Mouse (Mus musculus): ENCODE measurements at regions not wholly inside any gene's neighbourhood (a gene's known extent, or its start where the extent isn't known, plus 50 kb on each side); places are given as distances from the start of the nearest gene placed in this dataset.

- Histone ChIP-seq H3K4me2 (replicated peaks; ENCODE audit: low read depth) (no peak overlapping the region), H3K27ac (replicated peaks) (no peak overlapping the region), H3K27me3 (ENCODE audit: control insufficient read depth, insufficient read depth, low read length) (no peaks in the 10 kb centered on the region), H3K9me3 (ENCODE audit: control insufficient read depth, low read length) (no peaks in the 10 kb centered on the region), H3K9ac (ENCODE audit: low read length) (no peak overlapping the region), H3K4me1 (replicated peaks; ENCODE audit: control insufficient read depth, insufficient read depth) (no peaks in the 10 kb centered on the region), H3K36me3 (ENCODE audit: control insufficient read depth, insufficient read depth, low read length) (no peaks in the 10 kb centered on the region), H3K4me3 (ENCODE audit: low read depth, low read length) (no peak overlapping the region)
- TF ChIP-seq EP300 (optimal IDR thresholded peaks at IDR 0.05) (no peak), CTCF (IDR thresholded peaks at IDR 0.05; ENCODE audit: low read depth) (peak; percentile 50)
- WGBS: 82% methylated on average over 3 of the region's 3 CpGs
- no peak for DNase-seq (ENCODE audit: low spot score)
- no peak for ATAC-seq (ENCODE audit: low FRiP score, low TSS enrichment)
Measured at GRCm38 (mm10) chr6:24037919-24038318, 68.1 kb upstream of the Tas2r118 start.

GRCm38 (mm10) chr6:24026352-24026751 is 56.5 kb upstream of the Tas2r118 start:
- Histone ChIP-seq H3K9ac (ENCODE audit: low read length) (no peak overlapping the region), H3K9me3 (ENCODE audit: control insufficient read depth, low read length) (no peaks in the 10 kb centered on the region), H3K27me3 (ENCODE audit: control insufficient read depth, insufficient read depth, low read length) (no peaks in the 10 kb centered on the region), H3K36me3 (ENCODE audit: control insufficient read depth, insufficient read depth, low read length) (no peaks in the 10 kb centered on the region), H3K4me3 (ENCODE audit: low read depth, low read length) (no peak overlapping the region), H3K4me1 (replicated peaks; ENCODE audit: control insufficient read depth, insufficient read depth) (no peaks in the 10 kb centered on the region), H3K4me2 (replicated peaks; ENCODE audit: low read depth) (no peak overlapping the region), H3K27ac (replicated peaks) (no peak overlapping the region)
- DNase-seq (ENCODE audit: low spot score) (no peak), ATAC-seq (ENCODE audit: low FRiP score, low TSS enrichment) (no peak)
- WGBS: 67% methylated on average over 1 of the region's 1 CpGs
- no peak for TF ChIP-seq CTCF (IDR thresholded peaks at IDR 0.05; ENCODE audit: low read depth)
- TF ChIP-seq EP300 (optimal IDR thresholded peaks at IDR 0.05): no peak

GRCm38 (mm10) chr6:24025721-24026120 is 55.9 kb upstream of the Tas2r118 start:
- Histone ChIP-seq H3K4me2 (replicated peaks; ENCODE audit: low read depth) (no peak overlapping the region), H3K9me3 (ENCODE audit: control insufficient read depth, low read length) (no peaks in the 10 kb centered on the region), H3K27ac (replicated peaks) (no peak overlapping the region), H3K27me3 (ENCODE audit: control insufficient read depth, insufficient read depth, low read length) (no peaks in the 10 kb centered on the region), H3K4me3 (ENCODE audit: low read depth, low read length) (no peak overlapping the region), H3K36me3 (ENCODE audit: control insufficient read depth, insufficient read depth, low read length) (no peaks in the 10 kb centered on the region), H3K9ac (ENCODE audit: low read length) (no peak overlapping the region), H3K4me1 (replicated peaks; ENCODE audit: control insufficient read depth, insufficient read depth) (no peaks in the 10 kb centered on the region)
- DNase-seq (ENCODE audit: low spot score): no peak
- no peak for TF ChIP-seq CTCF (IDR thresholded peaks at IDR 0.05; ENCODE audit: low read depth)
- TF ChIP-seq EP300 (optimal IDR thresholded peaks at IDR 0.05): no peak
- no peak for ATAC-seq (ENCODE audit: low FRiP score, low TSS enrichment)

Measured in stomach, postnatal 0 days (tissue).